Mouse (Mus musculus): Measurements from ENCODE around the gene Kdelc2. TPM values are rescaled to one million over a fixed set of nuclear protein-coding genes. Genes with fewer than 3 reads are reported as not detected.

The Kdelc2 gene
- polyA plus RNA-seq, 1 experiment from 2014 or later: 2.7 TPM

DNA sequence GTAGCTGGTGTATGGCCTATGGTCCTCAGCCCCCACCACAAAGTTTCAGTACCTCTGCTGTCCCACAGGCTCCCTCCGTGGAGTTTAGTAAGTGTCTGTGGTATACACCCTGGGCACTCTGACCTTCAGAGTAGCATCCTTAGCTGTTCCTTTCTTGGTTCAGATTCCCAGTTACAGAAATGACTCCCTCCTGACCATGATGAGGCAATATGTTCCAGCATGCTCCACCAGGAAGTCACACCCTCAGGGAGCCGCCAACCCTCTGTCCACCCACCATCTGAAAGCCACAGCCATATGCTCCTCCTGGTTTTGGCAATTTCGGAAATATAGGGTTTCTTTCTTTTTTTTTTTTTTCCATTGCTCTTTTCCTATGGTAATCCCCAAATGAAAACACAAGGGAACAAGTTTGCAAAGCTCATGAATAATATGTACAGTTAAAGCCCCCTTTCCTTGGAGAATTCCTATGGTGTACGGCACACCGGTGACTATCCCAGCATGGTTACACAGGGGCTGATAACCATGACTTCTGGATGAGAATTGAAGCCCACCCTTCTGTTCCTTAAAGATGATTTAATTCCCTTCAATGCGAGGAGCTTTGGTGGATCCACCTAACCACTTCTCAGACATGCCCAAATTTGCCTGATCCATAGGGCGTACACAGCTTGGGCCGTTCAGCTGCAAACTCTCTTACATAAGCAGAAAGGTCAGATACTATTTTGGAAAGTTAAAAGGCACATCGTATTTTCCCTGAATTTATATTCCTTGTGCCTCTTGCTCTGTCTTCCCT is 39.0 kb upstream of the Kdelc2 start:
- Histone ChIP-seq H3K9me3 (ENCODE audit: low read length) (no peaks in the 10 kb centered on the region), H3K27ac (ENCODE audit: low read depth) (no peak overlapping the region), H3K9ac (replicated peaks) (no peak overlapping the region), H3K36me3 (replicated peaks; ENCODE audit: insufficient read depth, low read length) (no peaks in the 10 kb centered on the region), H3K4me3 (ENCODE audit: low read depth, low read length) (no peak overlapping the region), H3K4me1 (ENCODE audit: insufficient read depth) (no peaks in the 10 kb centered on the region), H3K27me3 (ENCODE audit: insufficient read depth, low read length) (no peaks in the 10 kb centered on the region), H3K4me2 (ENCODE audit: low read depth, low read length) (no peak overlapping the region)
- no peak for TF ChIP-seq CTCF (IDR thresholded peaks at IDR 0.05; ENCODE audit: low read depth)
- 77% methylated on average over 9 of the region's 9 CpGs for whole genome bisulfite sequencing (ENCODE audit: insufficient replicate concordance)
- ATAC-seq: no peak
- no peak for DNase-seq

DNA sequence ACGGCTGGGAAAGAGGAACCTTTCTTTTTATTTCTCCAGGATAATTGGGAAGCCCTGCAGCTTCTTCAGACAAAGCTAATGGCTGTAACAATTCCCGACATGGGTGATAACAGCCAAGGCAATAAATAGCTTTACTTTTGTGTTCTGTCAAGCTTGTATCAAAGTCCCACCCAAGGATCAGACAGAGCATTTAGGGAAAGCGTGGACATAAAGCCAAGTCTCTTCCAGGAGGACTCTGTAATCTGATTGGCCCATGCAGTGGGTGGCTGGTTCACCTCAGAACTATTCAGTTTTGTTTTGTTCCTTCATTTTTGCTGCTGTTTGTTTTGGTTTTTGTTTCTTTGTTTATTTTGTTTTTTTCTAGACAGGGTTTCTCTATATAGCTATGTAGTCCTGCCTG is 38.1 kb upstream of the Kdelc2 start:
- H3K9me3 ChIP-seq (ENCODE audit: low read length): no peaks in the 10 kb centered on the region
- no peak for DNase-seq
- WGBS (ENCODE audit: insufficient replicate concordance): 51% methylated on average over 3 of the region's 3 CpGs
- ATAC-seq: no peak
- no peak overlapping the region for H3K9ac ChIP-seq (replicated peaks)
- no peaks in the 10 kb centered on the region for H3K4me1 ChIP-seq (ENCODE audit: insufficient read depth)
- H3K4me2 ChIP-seq (ENCODE audit: low read depth, low read length): no peak overlapping the region
- no peaks in the 10 kb centered on the region for H3K27me3 ChIP-seq (ENCODE audit: insufficient read depth, low read length)
- no peak overlapping the region for H3K27ac ChIP-seq (ENCODE audit: low read depth)
- TF ChIP-seq EP300 (IDR thresholded peaks at IDR 0.05; ENCODE audit: low read depth): no peak
- no peak for TF ChIP-seq CTCF (IDR thresholded peaks at IDR 0.05; ENCODE audit: low read depth)
- H3K4me3 ChIP-seq (ENCODE audit: low read depth, low read length): no peak overlapping the region
- H3K36me3 ChIP-seq (replicated peaks; ENCODE audit: insufficient read depth, low read length): no peaks in the 10 kb centered on the region

DNA sequence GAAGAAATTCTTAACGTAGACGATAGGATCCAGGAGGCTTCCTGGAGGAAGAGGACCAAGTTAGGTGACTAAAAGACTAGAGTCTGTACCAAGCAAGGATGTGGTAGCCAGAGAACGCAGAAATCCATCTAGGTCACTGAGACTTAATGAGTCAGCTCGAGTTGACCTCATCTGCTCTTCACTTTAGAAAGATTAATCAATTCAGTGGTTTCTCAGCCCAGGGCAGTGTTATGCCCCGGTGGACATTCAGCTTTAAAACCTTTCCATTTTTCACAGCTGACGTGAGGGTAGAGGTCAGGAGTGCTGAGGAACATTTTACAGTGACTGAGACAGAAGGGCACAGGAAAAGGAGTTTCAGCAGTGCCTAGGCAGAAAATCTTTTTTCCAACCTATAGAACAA is 37.4 kb upstream of the Kdelc2 start:
- Histone ChIP-seq H3K4me1 (ENCODE audit: insufficient read depth) (no peaks in the 10 kb centered on the region), H3K36me3 (replicated peaks; ENCODE audit: insufficient read depth, low read length) (no peaks in the 10 kb centered on the region), H3K9ac (replicated peaks) (no peak overlapping the region), H3K27me3 (ENCODE audit: insufficient read depth, low read length) (no peaks in the 10 kb centered on the region), H3K4me2 (ENCODE audit: low read depth, low read length) (no peak overlapping the region), H3K27ac (ENCODE audit: low read depth) (no peak overlapping the region), H3K4me3 (ENCODE audit: low read depth, low read length) (no peak overlapping the region), H3K9me3 (ENCODE audit: low read length) (0 out of 2 replicates have a peak, but pooled peaks cover 3% of the 10 kb centered on the region)
- 68% methylated on average over 6 of the region's 6 CpGs for WGBS (ENCODE audit: insufficient replicate concordance)
- TF ChIP-seq CTCF (IDR thresholded peaks at IDR 0.05; ENCODE audit: low read depth): no peak
- no peak for TF ChIP-seq EP300 (IDR thresholded peaks at IDR 0.05; ENCODE audit: low read depth)
- DNase-seq: no peak
- ATAC-seq: no peak

DNA sequence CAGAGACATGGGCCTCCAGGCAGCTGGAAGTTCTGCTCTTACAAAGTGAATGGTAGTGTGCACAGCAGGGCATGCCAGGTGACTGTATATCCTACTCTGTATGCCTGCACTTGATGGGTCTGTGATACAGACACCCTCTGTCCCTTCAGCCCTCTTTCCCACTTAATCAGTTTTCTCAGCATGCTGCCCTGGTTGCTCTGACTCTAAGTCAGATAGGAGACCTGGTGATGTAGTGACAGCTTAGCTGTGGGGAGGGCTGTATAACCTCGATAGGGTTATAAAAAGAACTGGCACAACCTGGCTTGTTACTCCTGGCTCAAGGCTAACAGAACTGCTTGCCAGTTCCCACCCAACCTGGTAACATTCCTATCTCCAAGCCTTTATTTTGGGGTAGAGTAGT is 34.6 kb upstream of the Kdelc2 start:
- H3K4me3 ChIP-seq (ENCODE audit: low read depth, low read length): no peak overlapping the region
- H3K4me2 ChIP-seq (ENCODE audit: low read depth, low read length): no peak overlapping the region
- H3K27me3 ChIP-seq (ENCODE audit: insufficient read depth, low read length): no peaks in the 10 kb centered on the region
- 81% methylated on average over 1 of the region's 1 CpGs for WGBS (ENCODE audit: insufficient replicate concordance)
- H3K9ac ChIP-seq (replicated peaks): no peak overlapping the region
- H3K4me1 ChIP-seq (ENCODE audit: insufficient read depth): no peaks in the 10 kb centered on the region; the same call in 1 of the 2 replicates
- 0 out of 2 replicates have a peak, but pooled peaks cover 3% of the 10 kb centered on the region for H3K9me3 ChIP-seq (ENCODE audit: low read length)
- ATAC-seq: no peak
- no peak for TF ChIP-seq EP300 (IDR thresholded peaks at IDR 0.05; ENCODE audit: low read depth)
- no peak for TF ChIP-seq CTCF (IDR thresholded peaks at IDR 0.05; ENCODE audit: low read depth)
- H3K27ac ChIP-seq (ENCODE audit: low read depth): no peak overlapping the region
- DNase-seq: no peak
- no peaks in the 10 kb centered on the region for H3K36me3 ChIP-seq (replicated peaks; ENCODE audit: insufficient read depth, low read length)

GRCm38 (mm10) chr9:53350331-53350730 is 33.5 kb upstream of the Kdelc2 start:
- Histone ChIP-seq H3K27ac (ENCODE audit: low read depth) (no peak overlapping the region), H3K36me3 (replicated peaks; ENCODE audit: insufficient read depth, low read length) (no peaks in the 10 kb centered on the region), H3K4me1 (ENCODE audit: insufficient read depth) (no peaks in the 10 kb centered on the region; the same call in 1 of the 2 replicates), H3K9ac (replicated peaks) (no peak overlapping the region), H3K4me3 (ENCODE audit: low read depth, low read length) (no peak overlapping the region), H3K27me3 (ENCODE audit: insufficient read depth, low read length) (no peaks in the 10 kb centered on the region), H3K4me2 (ENCODE audit: low read depth, low read length) (no peak overlapping the region), H3K9me3 (ENCODE audit: low read length) (0 out of 2 replicates have a peak, but pooled peaks cover 3% of the 10 kb centered on the region)
- no peak for TF ChIP-seq CTCF (IDR thresholded peaks at IDR 0.05; ENCODE audit: low read depth)
- TF ChIP-seq EP300 (IDR thresholded peaks at IDR 0.05; ENCODE audit: low read depth): no peak
- no peak for ATAC-seq
- no peak for DNase-seq
- WGBS (ENCODE audit: insufficient replicate concordance): 74% methylated on average over 2 of the region's 2 CpGs

DNA sequence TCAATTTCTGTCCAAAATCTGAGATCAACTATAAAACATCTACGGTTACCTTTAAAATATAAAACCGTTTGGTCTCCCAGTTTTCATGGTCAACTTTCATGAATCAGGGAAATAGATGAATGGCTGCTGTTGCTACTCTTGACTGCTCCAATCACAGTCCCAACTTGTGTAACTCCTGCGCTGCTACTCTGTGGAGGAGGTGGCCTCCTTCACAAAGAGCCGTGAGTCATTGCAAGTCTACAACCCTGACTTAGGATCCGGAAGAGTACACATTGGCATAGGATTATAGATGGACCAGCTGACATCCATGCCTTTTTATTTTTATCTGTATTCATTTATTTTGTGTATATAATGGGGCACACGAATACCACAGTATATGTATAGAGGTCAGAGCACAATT is 31.9 kb upstream of the Kdelc2 start:
- ATAC-seq: no peak
- Histone ChIP-seq H3K27ac (ENCODE audit: low read depth) (no peak overlapping the region), H3K9me3 (ENCODE audit: low read length) (0 out of 2 replicates have a peak, but pooled peaks cover 3% of the 10 kb centered on the region), H3K4me1 (ENCODE audit: insufficient read depth) (no peaks in the 10 kb centered on the region; the same call in 1 of the 2 replicates), H3K27me3 (ENCODE audit: insufficient read depth, low read length) (no peaks in the 10 kb centered on the region), H3K4me2 (ENCODE audit: low read depth, low read length) (no peak overlapping the region), H3K9ac (replicated peaks) (no peak overlapping the region), H3K36me3 (replicated peaks; ENCODE audit: insufficient read depth, low read length) (no peaks in the 10 kb centered on the region), H3K4me3 (ENCODE audit: low read depth, low read length) (no peak overlapping the region)
- TF ChIP-seq EP300 (IDR thresholded peaks at IDR 0.05; ENCODE audit: low read depth) (no peak), CTCF (IDR thresholded peaks at IDR 0.05; ENCODE audit: low read depth) (no peak)
- 82% methylated on average over 6 of the region's 6 CpGs for WGBS (ENCODE audit: insufficient replicate concordance)
- DNase-seq: no peak
